14 mouse cellular contexts compared by ENCODE assay signal in genomic region chr4:123742891-123743290, GRCm38 (mm10). TPM values are rescaled to one million over a fixed set of nuclear protein-coding genes. Genes with fewer than 3 reads are reported as not detected.
"Had no signal": no experiment of that assay in that cellular context is flagged by ENCODE, and none has a peak within 500 bp of the region (broad histone marks: within the 10 kb centered on the region; RNA-seq: fewer than 3 reads in every experiment).

No protein-coding gene starts in this region.

- DNase-seq: kidney, adult 2 months; lung, embryonic 14.5 days; lung, postnatal 10 days; lung, postnatal 4 days had no signal

- H3K27ac ChIP-seq: kidney, postnatal 0 days; limb, embryonic 15.5 days; liver, embryonic 12.5 days; midbrain, embryonic 15.5 days; neural tube, embryonic 12.5 days; stomach, postnatal 0 days had no signal

- ATAC-seq: intestine, embryonic 16.5 days; liver, embryonic 12.5 days; midbrain, embryonic 15.5 days had no signal

- H3K9ac ChIP-seq: limb, embryonic 15.5 days; liver, embryonic 12.5 days; lung, embryonic 14.5 days; midbrain, embryonic 15.5 days; neural tube, embryonic 12.5 days had no signal

- H3K4me3 ChIP-seq: limb, embryonic 15.5 days; liver, embryonic 12.5 days; midbrain, embryonic 15.5 days; neural tube, embryonic 12.5 days had no signal

- H3K27me3 ChIP-seq: limb, embryonic 15.5 days; liver, embryonic 12.5 days; midbrain, embryonic 15.5 days; neural tube, embryonic 12.5 days had no signal

- H3K4me2 ChIP-seq: limb, embryonic 15.5 days; liver, embryonic 12.5 days; lung, embryonic 14.5 days; midbrain, embryonic 11.5 days; midbrain, embryonic 15.5 days; neural tube, embryonic 12.5 days had no signal

- H3K9me3 ChIP-seq: limb, embryonic 15.5 days; liver, embryonic 12.5 days; midbrain, embryonic 15.5 days; neural tube, embryonic 12.5 days had no signal

RNA-seq across cellular contexts. Expression of gene Rhbdl2, which starts 44.8 kb away (rescaled TPM):
- total RNA-seq: monocyte, adult 5-6 weeks; neutrophil, adult 5-6 weeks had no signal
- polyA plus RNA-seq: liver, embryonic 12.5 days had no signal
